Comparison of ENCODE assay signal across 26 mouse cellular contexts in the genomic region with DNA sequence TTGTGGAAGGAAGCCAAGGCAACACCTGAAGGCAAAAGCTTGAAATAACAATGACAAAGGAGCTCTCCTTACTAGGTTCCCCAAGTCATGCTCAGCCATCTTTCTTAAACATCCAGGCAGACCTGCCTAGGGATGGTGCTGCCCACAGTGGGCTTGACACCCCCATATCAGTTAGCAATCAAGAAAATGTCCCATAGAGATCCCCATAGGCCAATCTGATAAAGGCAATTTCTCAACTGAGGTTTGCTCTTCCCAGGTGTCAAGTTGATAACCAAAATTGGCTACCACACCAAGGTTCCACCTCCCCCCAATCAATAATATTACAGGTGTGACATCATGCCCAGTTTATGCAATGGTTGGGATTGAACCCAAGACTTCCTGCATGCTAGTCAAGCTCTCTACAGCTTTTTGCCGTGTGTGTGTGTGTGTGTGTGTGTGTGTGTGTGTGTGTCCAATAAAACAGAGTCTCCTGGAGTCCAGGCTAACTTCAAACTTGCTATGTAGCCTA.
"Had no signal": no experiment of that assay in that cellular context is flagged by ENCODE, and none has a peak within 500 bp of the region (broad histone marks: within the 10 kb centered on the region; RNA-seq: fewer than 3 reads in every experiment).

No protein-coding gene starts in this region.

- H3K27me3 ChIP-seq: embryonic facial prominence, embryonic 12.5 days; embryonic facial prominence, embryonic 13.5 days; embryonic facial prominence, embryonic 15.5 days; forebrain, embryonic 12.5 days; forebrain, embryonic 15.5 days had no signal

- DNase-seq: cerebellum, adult 8-10 months; cerebellum, adult 9-10 months; cerebellum, adult 9-11 months; cerebellum, postnatal 10 days; cerebellum, postnatal 14 days; cerebellum, postnatal 25 days; cerebellum, postnatal 36 days; embryo, embryonic 11 days; forebrain, postnatal 0 days; gastrocnemius, adult 2 months; gastrocnemius, postnatal 10 days; gastrocnemius, postnatal 14 days; gastrocnemius, postnatal 25 days; gastrocnemius, postnatal 36 days; heart, adult 11 months; heart, adult 18-20 months; heart, adult 2 months had no signal

- H3K9ac ChIP-seq: embryonic facial prominence, embryonic 12.5 days; embryonic facial prominence, embryonic 13.5 days; embryonic facial prominence, embryonic 15.5 days; forebrain, embryonic 12.5 days; forebrain, embryonic 13.5 days; forebrain, embryonic 15.5 days; forebrain, postnatal 0 days had no signal

- H3K4me3 ChIP-seq: embryonic facial prominence, embryonic 10.5 days; embryonic facial prominence, embryonic 12.5 days; embryonic facial prominence, embryonic 13.5 days; embryonic facial prominence, embryonic 15.5 days; erythroblast, embryonic 14.5 days; forebrain, embryonic 10.5 days; forebrain, embryonic 12.5 days; forebrain, embryonic 13.5 days; forebrain, embryonic 15.5 days; gastrocnemius, adult 2 months; heart, adult 2 months had no signal

- H3K36me3 ChIP-seq: embryonic facial prominence, embryonic 10.5 days; embryonic facial prominence, embryonic 12.5 days; embryonic facial prominence, embryonic 13.5 days; embryonic facial prominence, embryonic 15.5 days; forebrain, embryonic 10.5 days; forebrain, embryonic 12.5 days; forebrain, embryonic 15.5 days had no signal

- H3K4me1 ChIP-seq: forebrain, embryonic 13.5 days; forebrain, embryonic 15.5 days had no signal

- H3K27ac ChIP-seq: embryonic facial prominence, embryonic 10.5 days; embryonic facial prominence, embryonic 12.5 days; embryonic facial prominence, embryonic 13.5 days; embryonic facial prominence, embryonic 15.5 days; forebrain, embryonic 10.5 days; forebrain, embryonic 12.5 days; forebrain, embryonic 13.5 days; forebrain, embryonic 15.5 days; heart, adult 2 months had no signal
